9 mouse cellular contexts compared by ENCODE assay signal in genomic region chr19:8757471-8757998, GRCm38 (mm10). TPM values are rescaled to one million over a fixed set of nuclear protein-coding genes. Genes with fewer than 3 reads are reported as not detected.
A peak's percentile ranks its signal among the peaks of the same experiment; 100 is the strongest.
DNase-seq lines count a peak whose midpoint lies in the region; ATAC-seq and TF ChIP-seq lines count a peak whose summit lies in the region.
"Had no signal": no experiment of that assay in that cellular context is flagged by ENCODE, and none has a peak within 500 bp of the region (broad histone marks: within the 10 kb centered on the region; RNA-seq: fewer than 3 reads in every experiment).

No protein-coding gene starts in this region.

- H3K36me3 ChIP-seq in limb, embryonic 13.5 days, result peaks cover 40% of the 10 kb centered on the region
- 0 out of 2 replicates have a peak, but pooled peaks cover 6% of the 10 kb centered on the region for H3K36me3 ChIP-seq in stomach, postnatal 0 days (ENCODE audit: control insufficient read depth, insufficient read depth, low read length)

- no peaks in the 10 kb centered on the region for H3K27me3 ChIP-seq in limb, embryonic 13.5 days
- no peaks in the 10 kb centered on the region for H3K27me3 ChIP-seq in stomach, postnatal 0 days (ENCODE audit: control insufficient read depth, insufficient read depth, low read length)

- peak overlapping the region; percentile 84 for H3K4me3 ChIP-seq in gastrocnemius, adult 2 months
- H3K4me3 ChIP-seq in limb, embryonic 13.5 days, result peak overlapping the region; percentile 98
- peak overlapping the region; percentile 94 for H3K4me3 ChIP-seq in stomach, postnatal 0 days (ENCODE audit: low read depth, low read length)

- H3K4me2 ChIP-seq in limb, embryonic 13.5 days (replicated peaks), result peak overlapping the region; percentile 86
- H3K4me2 ChIP-seq in stomach, postnatal 0 days (replicated peaks; ENCODE audit: low read depth), result peak overlapping the region; percentile 49

- intact Hi-C loops in gastrocnemius, adult 2 months (cut with DNase I), result loop anchor here (2.0 kb wide), 1 partner anchor 17 kb away; the partner anchor contains the start of genes 1700092M07Rik and Stx5a

- H3K9ac ChIP-seq in limb, embryonic 13.5 days, result peak overlapping the region; percentile 95
- peak overlapping the region; percentile 97 for H3K9ac ChIP-seq in stomach, postnatal 0 days (ENCODE audit: low read length)

- TF ChIP-seq EP300 in stomach, postnatal 0 days (optimal IDR thresholded peaks at IDR 0.05), result no peak

- no peak for ATAC-seq in limb, embryonic 13.5 days (ENCODE audit: low FRiP score, low read depth)
- ATAC-seq in stomach, postnatal 0 days (ENCODE audit: low FRiP score, low TSS enrichment), result no peak

- DNase-seq in gastrocnemius, adult 2 months, result no peak
- DNase-seq in gastrocnemius, postnatal 25 days, result no peak
- peak; percentile 13 for DNase-seq in thymus, postnatal 4 days
- no peak for DNase-seq in thymus, postnatal 10 days (ENCODE audit: low spot score in 2 of 2)
- no peak for DNase-seq in stomach, postnatal 0 days (ENCODE audit: low spot score)
- no peak for DNase-seq in cerebellum, adult 18-20 months
- DNase-seq in layer of hippocampus, postnatal 14 days (ENCODE audit: low spot score in 2 of 2), result no peak

- no peaks in the 10 kb centered on the region for H3K9me3 ChIP-seq in limb, embryonic 13.5 days
- no peaks in the 10 kb centered on the region for H3K9me3 ChIP-seq in stomach, postnatal 0 days (ENCODE audit: control insufficient read depth, low read length)

- TF ChIP-seq CTCF in gastrocnemius, adult 2 months (IDR thresholded peaks at IDR 0.05), result no peak
- TF ChIP-seq CTCF in stomach, postnatal 0 days (IDR thresholded peaks at IDR 0.05; ENCODE audit: low read depth), result no peak

- H3K27ac ChIP-seq in gastrocnemius, adult 2 months, result peak overlapping the region; percentile 97
- peak overlapping the region; percentile 90 for H3K27ac ChIP-seq in limb, embryonic 13.5 days
- peak overlapping the region; percentile 96 for H3K27ac ChIP-seq in stomach, postnatal 0 days (replicated peaks)

- 2% methylated on average over 14 of the region's 14 CpGs for WGBS in limb, embryonic 13.5 days
- WGBS in stomach, postnatal 0 days, result 3% methylated on average over 14 of the region's 14 CpGs

- peaks cover 28% of the 10 kb centered on the region for H3K4me1 ChIP-seq in limb, embryonic 13.5 days
- H3K4me1 ChIP-seq in stomach, postnatal 0 days (replicated peaks; ENCODE audit: control insufficient read depth, insufficient read depth), result no peaks in the 10 kb centered on the region

RNA-seq across cellular contexts. Expression of gene Nxf1, which starts 0.7 kb away (rescaled TPM):
- total RNA-seq in gastrocnemius, adult 2 months (2021), result 10 to 100 TPM; 37.8 to 41.5 TPM
- 10 to 100 TPM; 32.4 to 33.8 TPM for total RNA-seq in gastrocnemius, postnatal 25 days (2021)
- 214 and 217 TPM in 2 replicates for polyA plus RNA-seq in limb, embryonic 13.5 days (2015; fragmentation: Nextera tagmentation; extraction: Ambion mirVana)
- polyA plus RNA-seq in stomach, postnatal 0 days (2015; fragmentation: Nextera tagmentation; extraction: Ambion mirVana), result 57.5 and 61.6 TPM in 2 replicates
- 10 to 100 TPM; 79.3 to 91.9 TPM for total RNA-seq in layer of hippocampus, postnatal 14 days (2021)

RNA-seq across cellular contexts. Expression of gene Tmem223, which starts 13.3 kb away (rescaled TPM):
- total RNA-seq in gastrocnemius, adult 2 months (2021), result 100 to 1,000 TPM in 1 of 2 experiments, 10 to 100 TPM in 1; 77.2 to 118 TPM
- total RNA-seq in gastrocnemius, postnatal 25 days (2021), result 10 to 100 TPM; 82.8 to 87.5 TPM
- polyA plus RNA-seq in limb, embryonic 13.5 days (2015; fragmentation: Nextera tagmentation; extraction: Ambion mirVana), result 211 and 232 TPM in 2 replicates
- polyA plus RNA-seq in stomach, postnatal 0 days (2015; fragmentation: Nextera tagmentation; extraction: Ambion mirVana), result 114 and 117 TPM in 2 replicates
- total RNA-seq in layer of hippocampus, postnatal 14 days (2021), result 100 to 1,000 TPM; 101 to 108 TPM

RNA-seq across cellular contexts. Expression of gene Stx5a, which starts 16.3 kb away (rescaled TPM):
- total RNA-seq in gastrocnemius, adult 2 months (2021), result 10 to 100 TPM; 20.8 to 22.1 TPM
- 10 to 100 TPM; 20.9 to 21.6 TPM for total RNA-seq in gastrocnemius, postnatal 25 days (2021)
- polyA plus RNA-seq in limb, embryonic 13.5 days (2015; fragmentation: Nextera tagmentation; extraction: Ambion mirVana), result 194 and 205 TPM in 2 replicates
- polyA plus RNA-seq in stomach, postnatal 0 days (2015; fragmentation: Nextera tagmentation; extraction: Ambion mirVana), result 81.9 and 82.2 TPM in 2 replicates
- total RNA-seq in layer of hippocampus, postnatal 14 days (2021), result 10 to 100 TPM; 64.5 to 71.4 TPM

RNA-seq across cellular contexts. Expression of gene Tmem179b, which starts 16.7 kb away (rescaled TPM):
- total RNA-seq in gastrocnemius, adult 2 months (2021), result 10 to 100 TPM in 1 of 2 experiments, 1 to 10 TPM in 1; 7.4 to 10.6 TPM
- total RNA-seq in gastrocnemius, postnatal 25 days (2021), result 1 to 10 TPM; 8.3 to 9.8 TPM
- 62.7 and 66.2 TPM in 2 replicates for polyA plus RNA-seq in limb, embryonic 13.5 days (2015; fragmentation: Nextera tagmentation; extraction: Ambion mirVana)
- polyA plus RNA-seq in stomach, postnatal 0 days (2015; fragmentation: Nextera tagmentation; extraction: Ambion mirVana), result 95.2 and 98.4 TPM in 2 replicates
- 10 to 100 TPM; 10.1 to 12.0 TPM for total RNA-seq in layer of hippocampus, postnatal 14 days (2021)

RNA-seq across cellular contexts. Expression of gene 1700092M07Rik, which starts 17.0 kb away (rescaled TPM):
- total RNA-seq in gastrocnemius, adult 2 months (2021), result not detected
- not detected for total RNA-seq in gastrocnemius, postnatal 25 days (2021)
- polyA plus RNA-seq in limb, embryonic 13.5 days (2015; fragmentation: Nextera tagmentation; extraction: Ambion mirVana), result 2.1 TPM in 2 replicates
- polyA plus RNA-seq in stomach, postnatal 0 days (2015; fragmentation: Nextera tagmentation; extraction: Ambion mirVana), result 0.59 and 0.62 TPM in 2 replicates
- total RNA-seq in layer of hippocampus, postnatal 14 days (2021), result 1 to 10 TPM; 1.8 to 2.0 TPM
- polyA plus RNA-seq: large intestine, adult 2 months had no signal
